Mouse (Mus musculus) CH12.LX (cell line): ENCODE measurements at regions not wholly inside any gene's neighbourhood (a gene's known extent, or its start where the extent isn't known, plus 50 kb on each side); places are given as distances from the start of the nearest gene placed in this dataset.

ENCODE experiments used
- DNase-seq: peaks from one replicate; pipeline ENCODE4 v3.0.0-alpha.2; 2013; ENCODE audit errors: extremely low read depth
- H3K27ac ChIP-seq: 2 replicates; pipeline ENCODE4 v1.5.1; 2012; ENCODE audit warnings: low read depth, mild to moderate bottlenecking, control low read depth, moderate library complexity; ENCODE audit not compliant: insufficient read depth
- H3K27me3 ChIP-seq: replicated peaks from 2 replicates; pipeline ENCODE3; 2012; ENCODE audit warnings: inconsistent platforms
- H3K36me3 ChIP-seq, 2 experiments: replicated peaks in 1 of 2; 2 replicates each; pipeline versions ENCODE3 to v1.6.1; 2012; ENCODE audit warnings: inconsistent platforms in 1 of 2, low read length in 1 of 2, mild to moderate bottlenecking in 1 of 2, mixed read lengths in 1 of 2, moderate library complexity in 1 of 2; ENCODE audit not compliant: control insufficient read depth in 1 of 2, insufficient read depth in 1 of 2
- H3K4me1 ChIP-seq, 2 experiments: 2 replicates each; pipeline ENCODE4 v1.6.1; 2012; ENCODE audit warnings: inconsistent platforms in 1 of 2, moderate library complexity in 1 of 2; ENCODE audit not compliant: insufficient read depth in 2 of 2, control insufficient read depth in 1 of 2
- H3K4me2 ChIP-seq: 2 replicates; pipeline ENCODE4 v1.6.1; 2012; ENCODE audit warnings: low read depth, mild to moderate bottlenecking, control low read depth; ENCODE audit not compliant: poor library complexity, insufficient read depth, severe bottlenecking
- H3K4me3 ChIP-seq, 3 experiments: fragments of 150-350 bp in 1 of 3; sonication (generic) in 1 of 3; replicated peaks in 1 of 3; 2 replicates each; pipeline versions ENCODE3 to v1.5.1; 2011 to 2012; ENCODE audit warnings: low read depth in 2 of 3, low read length in 2 of 3, mild to moderate bottlenecking in 2 of 3, moderate library complexity in 2 of 3, control low read depth in 1 of 3, improper control_type of control experiment in 1 of 3, inconsistent platforms in 1 of 3, mixed read lengths in 1 of 3; ENCODE audit not compliant: poor library complexity in 1 of 3
- H3K79me2 ChIP-seq: replicated peaks from 2 replicates; pipeline ENCODE4 v1.6.1; 2012; ENCODE audit warnings: mild to moderate bottlenecking, moderate library complexity; ENCODE audit not compliant: control insufficient read depth, poor library complexity, insufficient read depth, severe bottlenecking; ENCODE audit errors: extremely low read depth
- H3K9ac ChIP-seq: 2 replicates; pipeline ENCODE4 v1.6.1; 2012; ENCODE audit warnings: low read depth, mild to moderate bottlenecking, control low read depth, moderate library complexity; ENCODE audit not compliant: insufficient read depth
- H3K9me3 ChIP-seq: replicated peaks from 2 replicates; pipeline ENCODE3; 2012; ENCODE audit warnings: low read length, inconsistent platforms, mixed read lengths
- E2F4 ChIP-seq: IDR thresholded peaks from 2 replicates; pipeline ENCODE4 v1.6.1; 2011; ENCODE audit warnings: low read depth, low read length, improper control_type of control experiment; ENCODE audit not compliant: insufficient replicate concordance
- EP300 ChIP-seq: IDR thresholded peaks from 2 replicates; pipeline ENCODE4 v1.6.1; 2011; ENCODE audit warnings: low read length, improper control_type of control experiment
- GABPA ChIP-seq: IDR thresholded peaks from 2 replicates; pipeline ENCODE4 v1.6.1; 2012; ENCODE audit warnings: low read depth, low read length, improper control_type of control experiment, inconsistent platforms; ENCODE audit not compliant: insufficient replicate concordance
- IRF4 ChIP-seq: IDR thresholded peaks from 2 replicates; pipeline ENCODE4 v1.6.1; 2014; ENCODE audit warnings: low read depth, mild to moderate bottlenecking, inconsistent platforms, low read length, improper control_type of control experiment
- JUN ChIP-seq: IDR thresholded peaks from 2 replicates; pipeline ENCODE4 v1.6.1; 2011; ENCODE audit warnings: low read depth, mild to moderate bottlenecking, low read length, improper control_type of control experiment, moderate library complexity; ENCODE audit not compliant: insufficient read depth
- JUND ChIP-seq: conservative IDR thresholded peaks from 2 replicates; pipeline ENCODE4 v1.6.1; 2011; ENCODE audit warnings: low read depth, low read length, improper control_type of control experiment
- KAT2A ChIP-seq: IDR thresholded peaks from 2 replicates; pipeline ENCODE4 v1.6.1; 2012; ENCODE audit warnings: low read length, improper control_type of control experiment, inconsistent platforms; ENCODE audit not compliant: insufficient replicate concordance
- MAZ ChIP-seq: IDR thresholded peaks from 2 replicates; pipeline ENCODE4 v1.6.1; 2012; ENCODE audit warnings: low read depth, mild to moderate bottlenecking, inconsistent platforms, low read length, improper control_type of control experiment, moderate library complexity
- NRF1 ChIP-seq: IDR thresholded peaks from 2 replicates; pipeline ENCODE4 v1.6.1; 2014; ENCODE audit warnings: low read depth, mild to moderate bottlenecking, inconsistent platforms, low read length, improper control_type of control experiment, moderate library complexity
- PAX5 ChIP-seq: IDR thresholded peaks from 2 replicates; pipeline ENCODE4 v1.6.1; 2012; ENCODE audit warnings: low read length, inconsistent platforms, mixed read lengths
- RAD21 ChIP-seq: IDR thresholded peaks from 2 replicates; pipeline ENCODE4 v1.6.1; 2011; ENCODE audit warnings: low read depth, mild to moderate bottlenecking, low read length, improper control_type of control experiment, moderate library complexity
- RCOR1 ChIP-seq: conservative IDR thresholded peaks from 2 replicates; pipeline ENCODE4 v1.6.1; 2012; ENCODE audit warnings: low read depth, mild to moderate bottlenecking, inconsistent platforms, low read length, improper control_type of control experiment
- TBP ChIP-seq: conservative IDR thresholded peaks from 2 replicates; pipeline ENCODE4 v1.6.1; 2011; ENCODE audit warnings: low read depth, low read length, improper control_type of control experiment
- UBTF ChIP-seq: IDR thresholded peaks from 2 replicates; pipeline ENCODE4 v1.6.1; 2012; ENCODE audit warnings: low read depth, mild to moderate bottlenecking, inconsistent platforms, low read length, improper control_type of control experiment, moderate library complexity
- USF1 ChIP-seq: IDR thresholded peaks from 2 replicates; pipeline ENCODE4 v1.6.1; 2014; ENCODE audit warnings: low read depth, mild to moderate bottlenecking, inconsistent platforms, low read length, improper control_type of control experiment
- USF2 ChIP-seq: conservative IDR thresholded peaks from 2 replicates; pipeline ENCODE4 v1.6.1; 2011; ENCODE audit warnings: low read depth, low read length, improper control_type of control experiment
- ZKSCAN1 ChIP-seq: IDR thresholded peaks from 2 replicates; pipeline ENCODE4 v1.6.1; 2012; ENCODE audit warnings: low read depth, inconsistent platforms, low read length, improper control_type of control experiment, borderline replicate concordance
- ZMIZ1 ChIP-seq: IDR thresholded peaks from 2 replicates; pipeline ENCODE4 v1.6.1; 2012; ENCODE audit warnings: low read depth, mild to moderate bottlenecking, inconsistent platforms, low read length, improper control_type of control experiment
- dilution Hi-C: fragments of 300-500 bp; cut with MboI; formaldehyde crosslinking; loops from 2 replicates; pipeline ENCODE4 v1.14.3; 2020; ENCODE audit warnings: low sequenced_read_pairs; ENCODE audit not compliant: extremely low pct_unique_long_range_greater_than_20kb, extremely low pct_ligation_motif_present
- in situ Hi-C: fragments of 300-500 bp; cut with MboI; formaldehyde crosslinking; loops from 3 replicates; pipeline ENCODE4 v1.14.3; 2019; ENCODE audit warnings: low sequenced_read_pairs, low pct_ligation_motif_present, low pct_unique_long_range_greater_than_20kb, mixed read lengths

DNA sequence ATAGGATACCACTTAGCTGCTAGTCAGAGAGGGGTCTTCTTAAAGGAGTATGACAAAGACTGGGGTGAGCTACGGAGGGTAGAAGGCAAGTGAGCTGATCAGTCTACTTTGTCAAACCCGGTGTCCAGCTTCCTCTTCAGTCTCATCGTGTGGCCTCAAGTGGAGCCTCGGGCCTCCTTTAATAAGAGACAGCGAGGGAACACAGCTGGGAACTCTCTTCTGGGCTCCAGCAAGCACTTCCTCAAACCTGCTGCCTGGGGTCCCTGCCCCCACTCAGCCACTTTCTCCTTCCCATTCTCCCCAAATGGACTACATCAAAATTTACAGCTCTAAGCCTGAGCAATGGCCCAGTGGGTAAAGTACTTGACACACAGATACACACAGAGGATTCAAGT, 96.0 kb upstream of the Hs6st1 start:
- H3K36me3 ChIP-seq: no peaks in the 10 kb centered on the region
- H3K9me3 ChIP-seq: no peaks in the 10 kb centered on the region
- no peak overlapping the region for H3K4me3 ChIP-seq
- dilution Hi-C loops: no loop called here
- H3K79me2 ChIP-seq: no peaks in the 10 kb centered on the region
- H3K9ac ChIP-seq: no peak overlapping the region
- TF ChIP-seq IRF4: no peak
- TF ChIP-seq USF1: no peak
- TF ChIP-seq ZKSCAN1: no peak
- TF ChIP-seq MAZ: no peak
- TF ChIP-seq TBP: no peak
- no peak for TF ChIP-seq RCOR1
- TF ChIP-seq JUND: no peak
- TF ChIP-seq KAT2A: no peak
- TF ChIP-seq UBTF: no peak
- TF ChIP-seq EP300: no peak
- no peak for TF ChIP-seq ZMIZ1
- TF ChIP-seq JUN: no peak
- TF ChIP-seq E2F4: no peak
- TF ChIP-seq PAX5: no peak
- TF ChIP-seq USF2: no peak
- no peak for TF ChIP-seq GABPA
- no peak for DNase-seq
- no peak overlapping the region for H3K27ac ChIP-seq
- no peaks in the 10 kb centered on the region for H3K27me3 ChIP-seq
- in situ Hi-C loops: no loop called here
- H3K4me2 ChIP-seq: no peak overlapping the region
- H3K4me1 ChIP-seq: peaks cover 0 to 21% of the 10 kb centered on the region in 2 experiments; a peak in 2 of 4 replicates

DNA sequence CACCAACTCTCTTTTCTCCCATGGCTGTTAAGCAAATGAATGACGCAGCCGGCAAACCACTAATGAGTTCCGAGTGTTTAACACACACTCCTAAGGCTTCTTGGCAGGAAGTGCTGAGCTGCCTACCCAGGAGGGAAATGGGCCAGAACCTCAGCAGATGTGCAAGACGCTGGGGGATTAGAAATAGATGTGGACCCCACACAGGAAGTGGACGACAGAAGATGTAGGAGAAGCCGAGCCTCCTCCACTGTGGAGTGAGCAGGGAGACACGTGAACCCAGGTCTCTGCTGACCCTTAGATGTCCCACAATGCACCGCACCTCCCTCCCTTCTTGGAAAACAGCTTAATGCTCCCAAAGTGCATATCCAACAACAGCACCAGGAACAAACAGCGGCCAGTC, 94.8 kb upstream of the Hs6st1 start:
- Histone ChIP-seq H3K27me3 (no peaks in the 10 kb centered on the region), H3K36me3 (no peaks in the 10 kb centered on the region), H3K27ac (no peak overlapping the region), H3K4me3 (no peak overlapping the region), H3K4me1 (peaks cover 0 to 21% of the 10 kb centered on the region in 2 experiments; a peak in 2 of 4 replicates), H3K79me2 (no peaks in the 10 kb centered on the region), H3K9me3 (no peaks in the 10 kb centered on the region), H3K9ac (no peak overlapping the region), H3K4me2 (no peak overlapping the region)
- dilution Hi-C loops: no loop called here
- DNase-seq: no peak
- in situ Hi-C loops: no loop called here
- TF ChIP-seq NRF1 (no peak), E2F4 (no peak), RAD21 (no peak), PAX5 (no peak)
